In the genomic region with DNA sequence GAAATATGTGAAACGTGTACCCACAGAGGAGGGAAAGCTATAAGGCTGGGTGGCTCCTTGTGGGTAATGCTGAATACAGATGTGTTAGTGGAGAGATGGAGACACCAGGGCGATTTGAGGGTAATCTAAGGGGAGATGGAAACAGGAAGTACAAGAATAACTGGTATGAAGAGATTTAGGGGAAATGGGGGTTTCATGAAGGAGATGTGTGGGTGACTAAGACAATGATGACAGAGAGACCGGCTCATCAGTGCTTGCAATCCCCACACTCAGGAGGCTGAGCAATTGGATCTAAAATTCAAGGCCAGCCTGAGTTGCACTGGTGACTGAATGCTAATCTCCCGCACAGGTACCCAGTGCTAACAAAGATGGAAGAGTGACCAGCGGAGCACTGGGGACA, we compare ENCODE assay signal across 1 mouse cellular context.
TF ChIP-seq lines count a peak whose summit lies in the region.

No protein-coding gene starts in this region.

TF ChIP-seq in CH12.LX, 34 proteins besides CTCF, POLR2A, EP300 and RAD21 (continued from another document):
- TF ChIP-seq UBTF (IDR thresholded peaks at IDR 0.05; ENCODE audit: low read depth, low read length), result no peak
- TF ChIP-seq MYC (IDR thresholded peaks at IDR 0.05; ENCODE audit: low read depth, low read length), result no peak
- TF ChIP-seq NRF1 (IDR thresholded peaks at IDR 0.05; ENCODE audit: low read depth, low read length), result no peak
- no peak for TF ChIP-seq TBP (conservative IDR thresholded peaks at IDR 0.05; ENCODE audit: low read depth, low read length)
- no peak for TF ChIP-seq MAFK (IDR thresholded peaks at IDR 0.05; ENCODE audit: insufficient replicate concordance, low read length)
- no peak for TF ChIP-seq IRF4 (IDR thresholded peaks at IDR 0.05; ENCODE audit: low read depth, low read length)
- TF ChIP-seq MAZ (IDR thresholded peaks at IDR 0.05; ENCODE audit: low read depth, low read length), result no peak
- no peak for TF ChIP-seq ETS1 (conservative IDR thresholded peaks at IDR 0.05; ENCODE audit: low read depth, low read length)
- no peak for TF ChIP-seq MEF2A (IDR thresholded peaks at IDR 0.05; ENCODE audit: borderline replicate concordance, low read depth, low read length)
- TF ChIP-seq ZNF384 (IDR thresholded peaks at IDR 0.05; ENCODE audit: low read depth, low read length), result no peak
